Mouse (Mus musculus) T-helper 1 cell (primary cell): Measurements from ENCODE around the gene Tmem260.

Source experiments
- in situ Hi-C: fragments of 300-600 bp; cut with MboI, MseI; formaldehyde crosslinking; loops from one replicate; pipeline ENCODE4 v1.15.1; 2025; ENCODE audit warnings: high pct_unique_total_duplicates

The Tmem260 gene

GRCm38 (mm10) chr14:48549703-48550102, 103.8 kb downstream of the Tmem260 start:
- in situ Hi-C loops: no loop called here

DNA sequence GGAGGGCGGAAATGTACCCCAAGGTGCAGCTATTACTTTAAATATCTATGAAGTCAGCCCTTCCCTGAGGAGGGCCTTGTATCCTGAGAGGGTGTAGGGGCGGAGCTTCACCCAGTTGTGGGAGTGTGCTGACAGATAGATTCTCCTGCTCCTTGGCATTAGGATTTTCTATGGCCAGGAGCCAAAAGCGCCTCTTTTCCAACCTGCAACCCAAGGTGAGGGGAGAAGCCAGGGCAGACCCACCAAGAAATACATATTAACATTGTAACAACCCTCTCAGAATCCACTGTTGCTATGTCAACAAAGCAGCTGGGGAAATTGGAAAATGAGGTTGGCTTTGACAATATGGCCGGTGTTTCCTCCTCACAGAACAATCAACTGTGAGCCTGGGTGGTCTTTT, 107.3 kb downstream of the Tmem260 start:
- in situ Hi-C loops: no loop called here

DNA sequence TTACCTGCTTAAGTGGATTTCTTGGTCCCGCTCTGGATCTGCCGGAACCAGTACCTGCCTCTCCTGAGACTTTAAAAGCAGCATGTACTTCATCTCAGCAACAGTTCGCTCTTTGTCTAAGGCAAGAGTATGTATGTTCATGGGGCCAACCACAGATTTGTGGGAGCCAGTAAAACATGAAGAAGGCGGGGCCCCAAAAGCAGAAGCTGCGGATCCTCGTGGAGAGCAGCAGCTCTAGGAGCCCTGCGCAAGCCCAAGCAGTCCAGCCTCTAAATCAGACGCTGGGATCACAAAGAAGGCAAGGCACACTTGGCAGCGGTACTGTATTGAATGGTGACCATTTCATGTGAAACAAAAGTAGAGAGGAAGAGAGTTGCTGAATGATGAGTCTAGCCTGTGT, 107.8 kb downstream of the Tmem260 start:
- in situ Hi-C loops: no loop called here

GRCm38 (mm10) chr14:48558975-48559374, 113.1 kb downstream of the Tmem260 start:
- in situ Hi-C loops: no loop called here

GRCm38 (mm10) chr14:48559736-48560135, 113.8 kb downstream of the Tmem260 start:
- in situ Hi-C loops: no loop called here

GRCm38 (mm10) chr14:48566596-48566995, 120.7 kb downstream of the Tmem260 start:
- in situ Hi-C loops: no loop called here
